Mouse (Mus musculus) thymus, postnatal 14 days (tissue): ENCODE measurements around the gene Ncbp1.

Source experiments
- DNase-seq: peaks from one replicate; pipeline ENCODE4 v3.0.0; 2021

Ncbp1 gene

DNA sequence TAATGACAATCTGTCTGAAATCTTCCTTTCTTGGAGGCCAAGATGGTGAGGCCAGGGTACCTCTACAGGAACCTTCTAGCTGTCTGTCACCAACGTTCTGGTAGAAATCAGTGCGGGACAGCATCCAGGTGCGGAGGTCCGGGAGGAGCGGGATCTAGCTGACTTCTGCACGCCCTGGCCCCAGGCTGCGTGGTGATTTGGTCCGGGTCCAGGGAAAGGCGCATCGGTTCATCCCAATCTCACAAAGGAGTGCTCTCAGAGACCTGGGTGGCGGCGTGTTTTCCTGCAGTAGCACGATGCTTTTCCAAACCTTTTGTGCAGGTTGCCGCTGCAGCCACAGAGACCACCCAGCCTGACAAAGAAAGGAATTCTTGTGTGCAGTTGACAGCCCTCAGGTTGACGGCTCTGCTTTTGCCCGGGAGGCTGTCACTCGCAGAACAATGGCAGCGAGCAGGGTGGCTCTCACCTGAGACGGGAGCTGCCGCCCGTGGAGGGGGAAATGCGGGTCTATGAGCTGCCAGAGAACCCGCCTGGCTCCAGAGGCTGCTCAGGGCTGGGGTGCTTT is 64.2 kb downstream of the Ncbp1 start:
- no peak for DNase-seq

- no peak for DNase-seq
Observed at GRCm38 (mm10) chr4:46221090-46221489, 82.7 kb downstream of the Ncbp1 start.
